Mouse (Mus musculus) regulatory T cell (primary cell): ENCODE measurements at regions not wholly inside any gene's neighbourhood (a gene's known extent, or its start where the extent isn't known, plus 50 kb on each side); places are given as distances from the start of the nearest gene placed in this dataset.

ENCODE experiments used
- in situ Hi-C: fragments of 300-600 bp; cut with MboI, MseI; formaldehyde crosslinking; loops from one replicate; pipeline ENCODE4 v1.15.1; 2025; ENCODE audit warnings: high pct_unique_total_duplicates

GRCm38 (mm10) chr16:93281715-93282114 is 322.1 kb downstream of the Setd4 start:
- in situ Hi-C loops, result no loop called here

- in situ Hi-C loops, result no loop called here
These were observed 331.2 kb downstream of the Setd4 start for GRCm38 (mm10) chr16:93272636-93273035.

- in situ Hi-C loops, result no loop called here
These were observed 331.7 kb downstream of the Setd4 start for GRCm38 (mm10) chr16:93272146-93272545.

GRCm38 (mm10) chr16:93264061-93264585 is 339.7 kb downstream of the Setd4 start:
- in situ Hi-C loops, result no loop called here

GRCm38 (mm10) chr16:93263141-93263815 is 340.6 kb downstream of the Setd4 start:
- in situ Hi-C loops, result no loop called here

- in situ Hi-C loops, result no loop called here
These were observed 357.0 kb downstream of the Setd4 start for GRCm38 (mm10) chr16:93246825-93247224.

DNA sequence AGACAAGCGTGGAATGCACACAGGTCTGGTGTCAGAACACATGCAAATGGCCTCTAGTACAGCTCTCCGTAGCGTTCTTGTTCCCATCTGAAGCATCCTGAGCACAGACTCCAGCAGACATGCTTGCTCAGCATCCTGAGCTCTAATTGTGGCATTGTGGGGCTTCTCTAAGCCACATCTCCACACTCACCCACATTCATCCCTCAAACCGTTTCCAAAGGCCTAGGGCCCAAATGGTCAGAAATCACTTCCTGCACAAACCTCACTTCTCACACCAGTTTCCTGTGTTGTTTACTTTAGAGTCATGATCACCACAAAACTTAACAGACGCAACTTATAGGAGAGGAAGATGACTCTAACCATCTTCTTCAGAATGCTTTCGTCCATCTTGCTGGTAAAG is 358.1 kb downstream of the Setd4 start:
- in situ Hi-C loops, result no loop called here

GRCm38 (mm10) chr16:93238898-93239297 is 365.0 kb downstream of the Setd4 start:
- in situ Hi-C loops, result loop anchor here (5.0 kb wide), 1 partner anchor 1027 kb away; no protein-coding TSS in a partner anchor

DNA sequence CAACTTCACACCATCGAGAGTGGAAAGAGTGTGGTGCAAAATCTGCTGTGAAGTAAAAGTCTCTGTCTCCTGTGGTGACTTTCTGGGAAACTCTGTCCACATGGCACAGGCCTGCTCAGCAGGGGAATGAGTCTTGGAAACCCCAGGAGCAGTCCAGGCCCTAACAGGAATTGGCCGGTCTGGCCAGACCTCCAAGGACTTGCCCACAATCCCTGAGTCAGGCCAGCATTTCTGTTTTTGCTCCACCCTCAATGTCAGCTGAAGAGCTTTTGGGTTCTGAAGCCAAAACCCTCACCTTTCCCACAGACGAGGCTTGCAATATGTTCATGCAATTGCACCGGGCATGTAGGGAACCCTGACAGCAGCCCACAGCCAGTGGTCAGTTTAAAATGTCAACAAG is 365.5 kb downstream of the Setd4 start:
- in situ Hi-C loops, result loop anchor here (5.0 kb wide), 1 partner anchor 1026 kb away; no protein-coding TSS in a partner anchor

DNA sequence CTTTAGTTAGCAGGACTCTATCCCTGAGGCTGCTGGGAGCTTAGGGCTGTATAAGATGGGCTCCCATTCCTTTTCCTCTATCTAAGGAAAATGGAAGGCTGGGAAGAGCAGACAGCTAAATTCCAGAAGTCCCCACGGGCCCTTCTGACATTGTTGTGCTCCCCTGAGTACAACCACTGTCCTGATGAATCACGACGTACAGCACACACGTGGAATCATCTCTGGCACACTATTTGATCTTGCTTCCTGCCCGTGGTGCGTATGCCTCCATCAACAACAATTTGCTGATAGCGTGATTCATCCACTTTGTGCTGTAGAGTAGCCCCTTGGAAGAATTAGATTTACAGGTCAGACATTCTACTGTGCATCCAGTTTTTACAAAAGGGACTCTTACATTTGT is 378.2 kb downstream of the Setd4 start:
- in situ Hi-C loops, result no loop called here

DNA sequence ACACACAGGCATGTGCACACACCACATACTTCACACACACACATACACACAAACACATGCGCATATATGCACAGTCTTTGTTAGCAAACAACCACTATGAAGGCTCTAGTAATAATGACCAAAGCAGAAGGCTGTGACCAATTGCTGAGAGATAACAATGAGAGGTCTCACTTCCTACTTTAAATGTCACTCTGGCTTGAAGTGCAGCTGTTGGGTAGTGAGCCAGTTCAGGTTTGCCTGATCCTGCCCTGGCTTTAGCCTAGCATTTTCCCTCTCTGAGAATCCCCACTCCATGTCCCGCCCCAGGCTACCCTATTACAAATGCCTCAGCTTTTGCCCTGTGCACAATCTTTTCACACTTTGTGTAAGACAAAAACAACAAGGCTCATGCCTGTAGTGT is 378.7 kb downstream of the Setd4 start:
- in situ Hi-C loops, result no loop called here

- in situ Hi-C loops, result no loop called here
These were observed 384.1 kb downstream of the Setd4 start for GRCm38 (mm10) chr16:93219731-93220130.

GRCm38 (mm10) chr16:93218402-93218801 is 385.5 kb downstream of the Setd4 start:
- in situ Hi-C loops, result no loop called here

DNA sequence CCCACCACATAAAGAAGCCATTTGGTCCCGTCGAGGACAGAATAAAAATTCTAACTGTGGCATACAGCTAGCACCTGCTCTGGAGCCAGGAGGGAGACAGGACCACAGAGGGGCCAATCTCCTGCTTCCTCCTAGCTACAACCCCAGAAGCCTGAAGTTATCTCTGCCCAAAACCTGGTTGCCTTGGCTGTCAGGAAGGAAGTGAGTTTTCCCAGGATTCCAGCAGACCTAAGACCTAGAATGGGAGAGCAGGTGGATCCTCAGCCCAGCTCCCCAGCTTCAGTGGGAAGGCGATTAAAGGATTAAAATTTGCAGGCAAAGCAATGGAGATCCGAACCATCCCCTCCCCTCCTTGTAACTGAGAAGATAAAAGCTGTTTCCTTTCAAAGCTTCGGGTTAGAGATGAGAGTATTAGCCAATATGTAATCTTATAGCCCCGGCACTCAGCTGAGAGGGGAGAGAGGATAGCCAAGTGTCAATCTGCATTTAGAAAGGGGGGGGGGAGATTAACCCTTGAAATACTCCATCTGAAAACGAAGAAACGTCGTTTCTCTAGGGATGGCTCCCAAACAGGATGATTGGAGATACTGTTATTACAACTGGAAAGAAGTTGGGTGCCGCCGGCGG is 386.1 kb downstream of the Setd4 start:
- in situ Hi-C loops, result no loop called here

- in situ Hi-C loops, result no loop called here
These were observed 388.2 kb downstream of the Setd4 start for GRCm38 (mm10) chr16:93215630-93216029.

GRCm38 (mm10) chr16:93213618-93214017 is 387.7 kb upstream of the Runx1 start:
- in situ Hi-C loops, result no loop called here

DNA sequence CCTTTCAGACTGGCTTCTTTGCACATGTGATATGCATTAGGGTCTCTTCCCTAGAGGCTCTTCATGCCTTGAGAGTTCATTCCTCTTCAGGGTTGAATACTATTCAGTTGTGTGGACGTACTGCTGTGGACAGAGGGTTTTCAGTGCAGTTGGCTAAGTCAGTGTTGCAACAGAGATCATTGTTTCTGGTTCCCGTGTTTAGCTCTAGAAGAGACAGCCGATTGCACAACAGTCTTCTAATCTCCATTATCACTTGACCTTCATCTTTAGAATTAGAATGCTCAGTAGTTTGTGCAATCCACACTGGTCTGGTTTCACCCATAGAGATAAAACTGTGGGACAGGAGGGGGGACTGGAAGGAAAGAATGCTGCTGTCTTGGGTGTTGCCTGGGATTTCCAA is 381.7 kb upstream of the Runx1 start:
- in situ Hi-C loops, result no loop called here

- in situ Hi-C loops, result no loop called here
These were observed 381.3 kb upstream of the Runx1 start for GRCm38 (mm10) chr16:93207217-93207616.

DNA sequence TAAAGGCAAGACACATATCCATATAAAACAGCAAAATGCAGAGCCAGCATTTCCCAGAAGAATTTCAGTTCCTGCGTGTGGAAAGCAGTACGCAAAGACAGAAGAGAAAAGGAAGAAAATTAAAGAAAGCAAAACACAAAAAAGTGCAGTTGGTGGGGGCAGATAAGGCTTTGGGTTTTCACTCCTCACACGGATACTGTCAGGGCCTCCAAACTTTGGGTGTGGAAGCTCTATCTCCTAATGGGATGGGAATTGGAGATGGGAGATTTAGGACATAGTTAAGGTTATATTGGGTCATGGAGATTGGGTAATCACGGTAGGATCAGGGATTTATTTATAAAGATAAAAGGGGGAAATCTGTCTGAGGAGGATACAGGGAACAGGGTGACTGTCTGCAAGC is 380.4 kb upstream of the Runx1 start:
- in situ Hi-C loops, result no loop called here

DNA sequence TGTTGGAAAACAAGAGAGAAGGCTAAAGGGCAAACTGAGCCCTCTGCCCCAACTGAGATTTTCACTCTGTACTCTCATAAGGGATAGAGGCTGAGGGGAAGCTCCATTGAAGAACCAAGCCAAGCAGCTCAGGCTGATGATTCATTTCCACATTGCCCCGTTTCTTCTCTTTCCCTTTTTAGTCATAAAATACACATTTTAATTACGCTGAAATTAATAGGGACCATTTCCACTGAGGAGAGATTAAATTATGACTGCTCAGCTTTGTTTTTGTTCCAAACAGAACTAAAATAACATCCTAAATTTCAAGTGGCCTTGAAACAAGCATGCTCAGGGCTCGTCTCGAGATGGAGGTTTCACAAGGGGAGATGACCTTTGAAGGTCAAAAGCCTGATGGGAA is 378.7 kb upstream of the Runx1 start:
- in situ Hi-C loops, result no loop called here

GRCm38 (mm10) chr16:93202591-93202990 is 376.6 kb upstream of the Runx1 start:
- in situ Hi-C loops, result no loop called here

DNA sequence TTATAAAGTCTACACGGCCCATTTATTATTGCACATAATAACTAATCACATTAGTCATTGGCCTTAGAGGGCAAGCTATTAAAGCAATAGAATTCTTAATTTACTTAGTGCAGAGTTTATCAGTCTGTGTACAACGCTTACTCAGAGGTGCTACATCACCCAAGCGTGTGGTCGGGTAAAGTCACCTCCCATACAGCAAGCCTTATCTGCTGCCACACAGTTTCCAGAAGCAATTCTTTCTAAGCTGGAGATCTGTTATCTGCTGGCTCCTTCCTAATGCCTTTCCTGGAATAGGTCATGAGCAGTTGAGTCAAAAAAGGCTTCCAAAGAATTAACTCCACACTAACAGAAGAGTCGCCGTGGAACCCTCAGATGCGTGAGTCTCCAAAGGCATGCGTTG is 371.4 kb upstream of the Runx1 start:
- in situ Hi-C loops, result no loop called here

DNA sequence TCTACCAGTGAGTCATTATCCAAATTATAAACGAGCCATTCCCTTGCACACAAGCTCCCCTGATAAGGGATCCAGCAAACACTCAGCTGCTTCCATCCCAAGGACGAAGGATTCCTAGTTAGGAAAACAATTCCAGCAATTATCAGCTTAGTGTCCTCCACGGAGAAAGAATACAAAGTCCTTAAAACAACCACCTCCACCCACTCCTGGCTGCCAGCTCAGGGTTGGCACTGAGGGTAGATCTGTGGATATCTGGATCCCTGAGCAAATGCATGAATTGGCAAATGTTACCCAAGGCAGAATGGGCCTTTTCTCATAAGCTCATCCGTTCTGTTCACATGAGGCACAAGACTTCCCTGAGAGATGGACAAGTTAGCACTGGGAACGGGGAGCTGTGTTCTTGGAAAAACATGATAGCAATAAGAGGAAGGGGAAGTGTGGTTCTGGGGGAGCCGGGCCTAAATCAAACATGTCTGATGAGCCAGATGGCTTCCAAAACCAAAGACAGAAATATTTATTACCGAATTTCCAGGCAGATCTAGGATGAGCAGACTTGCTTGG is 368.1 kb upstream of the Runx1 start:
- in situ Hi-C loops, result loop anchor here (5.0 kb wide), 1 partner anchor 42 kb away; no protein-coding TSS in a partner anchor
